Mouse (Mus musculus): Measurements from ENCODE around the gene Pak6.

Gene Pak6

GRCm38 (mm10) chr2:118697311-118697877 lies 34.3 kb downstream of the Pak6 start:
- DNase-seq (ENCODE audit: low read depth, low spot score) = no peak

- DNase-seq (ENCODE audit: low read depth, low spot score) = no peak
Measured at GRCm38 (mm10) chr2:118697955-118698354, 34.9 kb downstream of the Pak6 start.

GRCm38 (mm10) chr2:118700179-118701062 lies 37.3 kb downstream of the Pak6 start:
- peak; percentile 87 for DNase-seq (ENCODE audit: low read depth, low spot score)

- no peak for DNase-seq (ENCODE audit: low read depth, low spot score)
Measured at GRCm38 (mm10) chr2:118701161-118701560, 38.1 kb downstream of the Pak6 start.

- peak; percentile 62 for DNase-seq (ENCODE audit: low read depth, low spot score)
Measured at GRCm38 (mm10) chr2:118701971-118702882, 39.1 kb downstream of the Pak6 start.

GRCm38 (mm10) chr2:118702883-118703761 lies 40.0 kb downstream of the Pak6 start:
- peak; percentile 69 for DNase-seq (ENCODE audit: low read depth, low spot score)

- peak; percentile 52 for DNase-seq (ENCODE audit: low read depth, low spot score)
Measured at GRCm38 (mm10) chr2:118703913-118704730, 41.0 kb downstream of the Pak6 start, which contains the start of gene Ankrd63. TSS of gene Ankrd63 (minus strand) at chr2:118703963.

- DNase-seq (ENCODE audit: low read depth, low spot score) = no peak
Measured at GRCm38 (mm10) chr2:118706436-118706835, 43.3 kb downstream of the Pak6 start.

GRCm38 (mm10) chr2:118708472-118708871 lies 45.4 kb downstream of the Pak6 start:
- no peak for DNase-seq (ENCODE audit: low read depth, low spot score)

- no peak for DNase-seq (ENCODE audit: low read depth, low spot score)
Measured at GRCm38 (mm10) chr2:118709655-118710221, 46.6 kb downstream of the Pak6 start.

- DNase-seq (ENCODE audit: low read depth, low spot score) = peak; percentile 64
Measured at GRCm38 (mm10) chr2:118711038-118711494, 48.0 kb downstream of the Pak6 start.

GRCm38 (mm10) chr2:118713631-118714030 lies 50.5 kb downstream of the Pak6 start:
- no peak for DNase-seq (ENCODE audit: low read depth, low spot score)

GRCm38 (mm10) chr2:118714230-118714629 lies 51.1 kb downstream of the Pak6 start:
- DNase-seq (ENCODE audit: low read depth, low spot score) = no peak

- no peak for DNase-seq (ENCODE audit: low read depth, low spot score)
Measured at GRCm38 (mm10) chr2:118716677-118717076, 53.6 kb downstream of the Pak6 start.

- no peak for DNase-seq (ENCODE audit: low read depth, low spot score)
Measured at GRCm38 (mm10) chr2:118723693-118724486, 60.8 kb downstream of the Pak6 start.

- no peak for DNase-seq (ENCODE audit: low read depth, low spot score)
Measured at GRCm38 (mm10) chr2:118725511-118725910, 62.4 kb downstream of the Pak6 start.

GRCm38 (mm10) chr2:118726873-118727272 lies 63.8 kb downstream of the Pak6 start:
- DNase-seq (ENCODE audit: low read depth, low spot score) = no peak

- DNase-seq (ENCODE audit: low read depth, low spot score) = no peak
Measured at GRCm38 (mm10) chr2:118727911-118728310, 64.8 kb downstream of the Pak6 start.

- DNase-seq (ENCODE audit: low read depth, low spot score) = no peak
Measured at GRCm38 (mm10) chr2:118728337-118728736, 65.2 kb downstream of the Pak6 start, which contains the start of gene Plcb2. TSS of gene Plcb2 (minus strand) at chr2:118728438.

Measured in ZHBTc4 (cell line).